Mouse (Mus musculus) neural tube, embryonic 14.5 days (tissue): ENCODE data around the gene Xrcc1. TPM values are rescaled to one million over a fixed set of nuclear protein-coding genes. Genes with fewer than 3 reads are reported as not detected.

Experiments used
- ATAC-seq: fragments of 200-750 bp; cut with Nextera tagmentation; 2 replicates; pipeline ENCODE4 v1.8.0; 2017; ENCODE audit warnings: low read depth, mild to moderate bottlenecking, moderate TSS enrichment, moderate library complexity
- H3K27ac ChIP-seq: fragments of 300-500 bp; sonication (generic); 2 replicates; pipeline ENCODE4 v1.5.1; 2014; ENCODE audit warnings: low read depth, mild to moderate bottlenecking, control low read depth, low read length, moderate library complexity, mixed read lengths
- H3K27me3 ChIP-seq: fragments of 300-500 bp; sonication (generic); 2 replicates; pipeline ENCODE4 v1.6.1; 2014; ENCODE audit warnings: low read length; ENCODE audit not compliant: control insufficient read depth, insufficient read depth
- H3K36me3 ChIP-seq: fragments of 300-500 bp; sonication (generic); 2 replicates; pipeline ENCODE4 v1.6.1; 2014; ENCODE audit warnings: low read length, mixed read lengths; ENCODE audit not compliant: control insufficient read depth, insufficient read depth
- H3K4me1 ChIP-seq: fragments of 300-500 bp; sonication (generic); 2 replicates; pipeline ENCODE4 v1.6.1; 2014; ENCODE audit warnings: low read length; ENCODE audit not compliant: control insufficient read depth, insufficient read depth
- H3K4me2 ChIP-seq: fragments of 300-500 bp; sonication (generic); 2 replicates; pipeline ENCODE4 v1.6.1; 2014; ENCODE audit warnings: mild to moderate bottlenecking, low read depth, low read length, control low read depth
- H3K4me3 ChIP-seq: fragments of 300-500 bp; sonication (generic); 2 replicates; pipeline ENCODE4 v1.5.1; 2014; ENCODE audit warnings: low read depth, low read length, control low read depth, mixed read lengths
- H3K9ac ChIP-seq: fragments of 300-500 bp; sonication (generic); replicated peaks from 2 replicates; pipeline ENCODE4 v1.6.1; 2014; ENCODE audit warnings: low read depth, mild to moderate bottlenecking, control low read depth, low read length, mixed read lengths
- H3K9me3 ChIP-seq: fragments of 300-500 bp; sonication (generic); 2 replicates; pipeline ENCODE4 v1.6.1; 2016; ENCODE audit warnings: low read length; ENCODE audit not compliant: control insufficient read depth
- WGBS: fragments of 180-500 bp; shearing (Covaris S2); extraction: QIAGEN DNeasy Blood & Tissue Kit; methylation state at CpG from one replicate; pipeline ENCODE4 v1.1.7; 2014; 5-methylcytosine and 5-hydroxymethylcytosine counted together
- polyA plus RNA-seq: library from polyadenylated mRNA; unstranded; fragments of >200 nt; fragmentation: Nextera tagmentation; extraction: Ambion mirVana; gene quantifications from 2 replicates; pipeline ENCODE4 v1.2.1, GENCODE M21; 2014

Gene Xrcc1
- polyA plus RNA-seq, 1 experiment from 2014 or later, result 54.1 TPM

DNA sequence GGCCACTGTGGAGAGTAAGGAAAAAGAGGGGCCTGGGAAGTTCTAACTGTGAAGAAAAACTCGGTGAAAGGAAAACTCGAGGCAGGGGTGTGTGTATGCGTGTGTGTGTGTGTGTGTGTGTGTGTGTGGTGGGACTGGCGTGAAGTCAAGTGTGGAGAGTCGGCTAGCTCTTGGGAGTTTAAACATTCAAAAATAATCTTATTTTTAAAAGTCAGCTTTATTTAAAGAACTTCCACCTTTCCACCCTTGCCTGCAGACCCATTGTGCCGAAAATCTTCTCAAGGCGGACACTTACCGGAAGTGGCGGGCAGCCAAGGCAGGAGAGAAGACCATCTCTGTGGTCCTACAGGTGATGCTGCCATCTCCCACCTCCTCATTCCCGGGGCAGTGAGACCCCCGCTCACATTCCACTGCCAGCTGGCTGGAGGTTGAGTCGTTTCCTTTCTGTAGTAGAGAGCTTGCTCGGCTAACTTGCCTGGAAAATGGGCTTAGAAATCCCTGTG lies 1.5 kb downstream of the Xrcc1 start:
- Histone ChIP-seq H3K36me3 (no peaks in the 10 kb centered on the region), H3K4me3 (peak overlapping the region; percentile 78), H3K27me3 (no peaks in the 10 kb centered on the region), H3K4me1 (peaks cover 8% of the 10 kb centered on the region; the same call in 1 of the 2 replicates), H3K9ac (peak overlapping the region; percentile 79), H3K4me2 (peak overlapping the region; percentile 61), H3K27ac (peak overlapping the region; percentile 55; the same call in 1 of the 2 replicates), H3K9me3 (no peaks in the 10 kb centered on the region)
- 34% methylated on average over 13 of the region's 13 CpGs for WGBS
- ATAC-seq, result no peak

DNA sequence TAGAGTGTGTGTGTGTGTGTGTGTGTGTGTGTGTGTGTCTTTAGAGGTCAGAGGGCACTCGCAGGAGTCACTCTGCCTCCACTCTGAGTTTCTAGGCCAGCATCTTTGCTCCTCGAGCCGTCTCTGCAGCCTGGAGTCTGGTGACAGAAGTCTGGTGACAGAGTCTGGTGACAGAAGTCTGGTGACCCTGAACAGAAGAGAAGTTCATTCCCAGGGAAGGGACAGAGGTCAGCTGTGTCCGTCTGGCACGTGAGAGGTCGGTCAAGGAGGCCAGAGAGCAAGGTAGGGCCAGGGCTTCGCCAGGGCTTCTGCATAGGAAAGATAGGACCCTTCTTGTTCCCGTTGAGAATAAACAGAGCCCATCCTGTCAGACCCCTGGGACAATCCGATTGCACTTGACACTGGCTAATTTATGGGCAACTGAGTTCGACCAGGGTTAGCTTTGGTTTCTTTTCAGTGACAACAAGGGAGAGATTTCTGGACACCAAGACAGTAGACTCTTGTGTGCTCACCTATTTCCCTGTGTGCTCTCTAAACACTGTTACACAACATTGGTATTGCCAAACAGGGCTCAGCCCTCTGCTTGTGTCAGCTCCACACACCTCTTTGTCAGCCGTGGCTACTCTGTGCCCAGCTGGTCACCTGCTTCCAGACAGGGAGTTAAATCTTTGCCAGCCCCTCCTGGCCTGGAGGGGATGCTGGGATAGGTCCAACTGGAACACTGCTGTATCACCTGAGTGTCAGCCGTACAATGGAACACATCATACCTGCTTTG lies 6.1 kb downstream of the Xrcc1 start:
- Histone ChIP-seq H3K27ac (no peak overlapping the region), H3K9ac (no peak overlapping the region), H3K4me3 (no peak overlapping the region), H3K27me3 (no peaks in the 10 kb centered on the region), H3K4me1 (peaks cover 5% of the 10 kb centered on the region; the same call in 1 of the 2 replicates), H3K36me3 (peaks cover 4% of the 10 kb centered on the region; the same call in 1 of the 2 replicates), H3K9me3 (no peaks in the 10 kb centered on the region), H3K4me2 (no peak overlapping the region)
- 85% methylated on average over 12 of the region's 12 CpGs for WGBS
- ATAC-seq, result no peak

- H3K4me1 ChIP-seq, result no peaks in the 10 kb centered on the region
- no peak overlapping the region for H3K4me3 ChIP-seq
- H3K27me3 ChIP-seq, result no peaks in the 10 kb centered on the region
- ATAC-seq, result no peak
- H3K9ac ChIP-seq, result no peak overlapping the region
- no peak overlapping the region for H3K4me2 ChIP-seq
- 95% methylated on average over 10 of the region's 10 CpGs for WGBS
- no peaks in the 10 kb centered on the region for H3K9me3 ChIP-seq
- H3K36me3 ChIP-seq, result peaks cover 4% of the 10 kb centered on the region; the same call in 1 of the 2 replicates
- H3K27ac ChIP-seq, result no peak overlapping the region
These were observed 9.7 kb downstream of the Xrcc1 start for GRCm38 (mm10) chr7:24555786-24556185.

GRCm38 (mm10) chr7:24561450-24561849 lies 15.4 kb downstream of the Xrcc1 start:
- H3K27me3 ChIP-seq, result no peaks in the 10 kb centered on the region
- no peaks in the 10 kb centered on the region for H3K9me3 ChIP-seq
- no peak overlapping the region for H3K27ac ChIP-seq
- 96% methylated on average over 4 of the region's 4 CpGs for WGBS
- H3K36me3 ChIP-seq, result peaks cover 2% of the 10 kb centered on the region; the same call in 1 of the 2 replicates
- no peaks in the 10 kb centered on the region for H3K4me1 ChIP-seq
- ATAC-seq, result no peak
- no peak overlapping the region for H3K9ac ChIP-seq
- H3K4me3 ChIP-seq, result no peak overlapping the region
- H3K4me2 ChIP-seq, result no peak overlapping the region

GRCm38 (mm10) chr7:24563191-24563836 lies 17.2 kb downstream of the Xrcc1 start:
- Histone ChIP-seq H3K27me3 (no peaks in the 10 kb centered on the region), H3K4me3 (no peak overlapping the region), H3K4me2 (no peak overlapping the region), H3K36me3 (peaks cover 10% of the 10 kb centered on the region), H3K4me1 (no peaks in the 10 kb centered on the region), H3K9ac (no peak overlapping the region), H3K9me3 (no peaks in the 10 kb centered on the region), H3K27ac (no peak overlapping the region)
- ATAC-seq, result no peak
- WGBS, result 89% methylated on average over 8 of the region's 8 CpGs

- H3K9me3 ChIP-seq, result no peaks in the 10 kb centered on the region
- H3K9ac ChIP-seq, result no peak overlapping the region
- WGBS, result 83% methylated on average over 4 of the region's 4 CpGs
- H3K4me2 ChIP-seq, result no peak overlapping the region
- ATAC-seq, result no peak
- H3K27ac ChIP-seq, result no peak overlapping the region
- H3K4me1 ChIP-seq, result no peaks in the 10 kb centered on the region
- no peaks in the 10 kb centered on the region for H3K27me3 ChIP-seq
- H3K4me3 ChIP-seq, result no peak overlapping the region
- peaks cover 10% of the 10 kb centered on the region for H3K36me3 ChIP-seq
These were observed 17.7 kb downstream of the Xrcc1 start for GRCm38 (mm10) chr7:24563837-24564206.

- no peak overlapping the region for H3K9ac ChIP-seq
- H3K27me3 ChIP-seq, result no peaks in the 10 kb centered on the region
- H3K27ac ChIP-seq, result no peak overlapping the region
- H3K4me2 ChIP-seq, result no peak overlapping the region
- no peaks in the 10 kb centered on the region for H3K9me3 ChIP-seq
- 68% methylated on average over 6 of the region's 6 CpGs for WGBS
- no peak overlapping the region for H3K4me3 ChIP-seq
- H3K36me3 ChIP-seq, result peaks cover 10% of the 10 kb centered on the region
- peak; percentile 28; the same call in 1 of the 2 replicates for ATAC-seq
- H3K4me1 ChIP-seq, result no peaks in the 10 kb centered on the region
These were observed 18.6 kb downstream of the Xrcc1 start for GRCm38 (mm10) chr7:24564607-24565265.

DNA sequence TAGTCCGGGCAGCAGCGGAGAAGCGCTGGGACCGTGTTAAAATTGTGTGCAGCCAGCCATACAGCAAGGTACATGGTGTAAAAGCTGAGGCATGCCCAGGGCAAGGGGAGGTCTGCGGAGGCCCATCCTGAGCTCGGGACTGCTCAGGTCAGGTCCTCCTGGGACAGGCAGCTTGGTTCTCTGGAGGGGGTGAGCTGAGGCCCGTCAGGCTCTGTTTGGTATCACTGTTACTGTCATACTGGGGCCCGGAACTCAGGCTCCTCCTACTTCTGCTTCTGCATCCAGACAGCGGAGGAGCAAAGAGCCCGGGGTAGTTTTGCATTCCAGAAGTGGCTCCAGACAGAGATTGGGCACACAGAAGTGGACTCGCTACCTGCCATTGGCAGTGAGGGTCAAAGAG lies 19.5 kb downstream of the Xrcc1 start:
- no peak overlapping the region for H3K9ac ChIP-seq
- H3K4me3 ChIP-seq, result no peak overlapping the region
- H3K27me3 ChIP-seq, result no peaks in the 10 kb centered on the region
- H3K4me1 ChIP-seq, result no peaks in the 10 kb centered on the region
- 95% methylated on average over 11 of the region's 11 CpGs for WGBS
- H3K27ac ChIP-seq, result no peak overlapping the region
- peaks cover 10% of the 10 kb centered on the region for H3K36me3 ChIP-seq
- no peaks in the 10 kb centered on the region for H3K9me3 ChIP-seq
- H3K4me2 ChIP-seq, result no peak overlapping the region
- no peak for ATAC-seq

GRCm38 (mm10) chr7:24566206-24566605 lies 20.1 kb downstream of the Xrcc1 start:
- no peak for ATAC-seq
- no peak overlapping the region for H3K9ac ChIP-seq
- 97% methylated on average over 9 of the region's 9 CpGs for WGBS

More at GRCm38 (mm10) chr7:24566206-24566605, 20.1 kb downstream of the Xrcc1 start:
- no peaks in the 10 kb centered on the region for H3K4me1 ChIP-seq
- no peaks in the 10 kb centered on the region for H3K9me3 ChIP-seq
- no peak overlapping the region for H3K4me3 ChIP-seq
- H3K36me3 ChIP-seq, result peaks cover 10% of the 10 kb centered on the region
- H3K27me3 ChIP-seq, result no peaks in the 10 kb centered on the region
- no peak overlapping the region for H3K4me2 ChIP-seq
- H3K27ac ChIP-seq, result no peak overlapping the region
